Mouse (Mus musculus) limb, embryonic 14.5 days (tissue): ENCODE data around the gene L1cam. TPM values are rescaled to one million over a fixed set of nuclear protein-coding genes. Genes with fewer than 3 reads are reported as not detected.
A peak's percentile ranks its signal among the peaks of the same experiment; 100 is the strongest.

ENCODE experiments used
- ATAC-seq: fragments of 200-750 bp; cut with Nextera tagmentation; 2 replicates; pipeline ENCODE4 v1.8.0; 2017; ENCODE audit warnings: low read depth, moderate number of reproducible peaks, moderate TSS enrichment; ENCODE audit not compliant: low FRiP score
- DNase-seq: peaks from one replicate; pipeline ENCODE4 v3.0.0-alpha.2; 2015; ENCODE audit warnings: low spot score
- H3K27ac ChIP-seq: fragments of 300-500 bp; sonication (generic); replicated peaks from 2 replicates; pipeline ENCODE4 v1.5.1; 2014; ENCODE audit warnings: low read depth, mild to moderate bottlenecking, low read length, moderate library complexity, mixed read lengths
- H3K27me3 ChIP-seq: fragments of 300-500 bp; sonication (generic); 2 replicates; pipeline ENCODE4 v1.6.1; 2014; ENCODE audit warnings: low read length, mixed read lengths; ENCODE audit not compliant: control insufficient read depth, insufficient read depth
- H3K36me3 ChIP-seq: fragments of 300-500 bp; sonication (generic); 2 replicates; pipeline ENCODE4 v1.6.1; 2014; ENCODE audit warnings: mild to moderate bottlenecking, low read length, moderate library complexity, mixed read lengths; ENCODE audit not compliant: control insufficient read depth, insufficient read depth
- H3K4me1 ChIP-seq: fragments of 300-500 bp; sonication (generic); 2 replicates; pipeline ENCODE4 v1.6.1; 2014; ENCODE audit warnings: antibody characterized with exemption, low read length, mixed read lengths; ENCODE audit not compliant: control insufficient read depth, insufficient read depth
- H3K4me2 ChIP-seq: fragments of 300-500 bp; sonication (generic); replicated peaks from 2 replicates; pipeline ENCODE4 v1.6.1; 2014; ENCODE audit warnings: low read depth, mild to moderate bottlenecking, low read length, moderate library complexity; ENCODE audit not compliant: severe bottlenecking
- H3K4me3 ChIP-seq: fragments of 300-500 bp; sonication (generic); replicated peaks from 2 replicates; pipeline ENCODE4 v1.5.1; 2014; ENCODE audit warnings: low read length
- H3K9ac ChIP-seq: fragments of 300-500 bp; sonication (generic); 2 replicates; pipeline ENCODE4 v1.6.1; 2014; ENCODE audit warnings: mild to moderate bottlenecking, low read depth, low read length, moderate library complexity; ENCODE audit not compliant: severe bottlenecking
- H3K9me3 ChIP-seq: fragments of 300-500 bp; sonication (generic); 2 replicates; pipeline ENCODE4 v1.6.1; 2016; ENCODE audit warnings: low read length; ENCODE audit not compliant: control insufficient read depth
- POLR2A ChIP-seq: fragments of 200-500 bp; IDR thresholded peaks from 2 replicates; pipeline ENCODE4 v1.8.0; 2012; ENCODE audit warnings: inconsistent platforms, mild to moderate bottlenecking, moderate library complexity, borderline replicate concordance; ENCODE audit not compliant: insufficient read depth, insufficient read length; ENCODE audit errors: extremely low read depth
- WGBS: fragments of 180-500 bp; shearing (Covaris S2); extraction: QIAGEN DNeasy Blood & Tissue Kit; methylation state at CpG from one replicate; pipeline ENCODE4 v1.1.7; 2014; 5-methylcytosine and 5-hydroxymethylcytosine counted together
- polyA plus RNA-seq, 2 experiments: library from polyadenylated mRNA; depleted of rRNA in 1 of 2; stranded (reverse) in 1 of 2; unstranded in 1 of 2; fragments of >200 nt; fragmentation: Nextera tagmentation in 1 of 2; extraction: Ambion mirVana in 1 of 2; gene quantifications; 2 replicates each; pipeline versions ENCODE4 v1.2.1 to v1.2.3; 2012 to 2014

The L1cam gene
- polyA plus RNA-seq, 2 experiments = 4.6 to 7.8 TPM

DNA sequence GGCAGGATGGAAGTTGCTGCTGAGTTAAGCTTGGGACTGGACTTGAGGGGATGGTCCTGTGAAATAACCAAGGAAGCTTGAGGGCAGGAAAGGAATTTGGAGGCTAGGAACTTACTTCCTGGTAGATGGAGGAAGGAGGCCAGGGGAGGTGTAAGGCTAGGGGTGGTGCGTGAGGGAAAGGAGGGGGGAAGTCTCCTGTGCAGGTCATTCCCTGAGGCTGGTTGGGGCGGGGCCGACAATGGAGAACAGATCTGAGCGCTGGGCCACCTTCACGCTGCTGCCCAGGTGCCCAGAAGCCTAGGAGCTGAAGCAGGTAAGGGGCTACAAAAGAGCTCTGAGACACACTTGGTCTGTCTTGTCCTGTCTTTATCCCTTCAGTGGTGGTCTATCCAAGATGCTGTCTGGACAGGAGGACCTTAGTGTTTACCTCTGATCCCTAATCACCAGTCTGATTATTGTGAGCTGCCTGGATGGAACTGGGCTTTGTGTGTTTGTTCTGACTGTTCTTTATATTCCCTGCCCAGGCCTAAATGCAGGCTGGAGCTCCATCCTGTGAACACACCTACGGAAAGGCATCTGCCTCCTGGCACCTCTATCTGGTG is 4.3 kb downstream of the L1cam start, which contains the start of gene Avpr2:
Avpr2 (plus strand) TSS at position 552 of the 602 bp plus-strand sequence.
- Histone ChIP-seq H3K9me3 (no peaks in the 10 kb centered on the region), H3K4me3 (no peak within 1 kb of the TSS), H3K27me3 (no peaks in the 10 kb centered on the region), H3K4me1 (no peaks in the 10 kb centered on the region), H3K4me2 (no peak within 1 kb of the TSS), H3K27ac (no peak within 1 kb of the TSS), H3K9ac (no peak within 1 kb of the TSS), H3K36me3 (no peaks in the 10 kb centered on the region)
- 72% methylated on average over 6 of the region's 6 CpGs for WGBS
- no peak for TF ChIP-seq POLR2A
- no peak for DNase-seq
- no peak for ATAC-seq

DNA sequence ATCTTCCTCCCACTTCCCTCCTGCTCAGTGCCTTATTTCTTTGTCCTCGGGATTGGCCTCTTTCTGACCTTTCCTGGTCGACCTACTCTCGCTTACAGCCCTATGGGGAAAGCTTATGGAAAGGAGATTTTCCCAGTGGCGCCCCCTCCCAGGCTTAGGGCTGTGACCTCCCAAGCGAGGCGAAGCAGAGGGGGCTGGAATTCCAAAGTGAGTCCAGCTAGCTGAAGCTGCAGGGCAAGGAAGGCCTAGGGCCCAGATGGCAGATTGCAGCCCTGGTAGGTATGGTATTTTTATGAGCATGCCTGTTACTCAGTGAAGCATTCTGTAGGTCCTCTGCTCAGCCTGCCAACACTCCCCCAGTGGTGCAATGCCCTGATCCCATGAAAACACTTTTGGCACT is 14.4 kb downstream of the L1cam start:
- Histone ChIP-seq H3K27me3 (peaks cover 9% of the 10 kb centered on the region; the same call in 1 of the 2 replicates), H3K27ac (no peak overlapping the region), H3K4me2 (peak overlapping the region; percentile 70; the same call in 1 of the 2 replicates), H3K9ac (no peak overlapping the region), H3K4me1 (peaks cover 2% of the 10 kb centered on the region; the same call in 1 of the 2 replicates), H3K9me3 (no peaks in the 10 kb centered on the region), H3K4me3 (no peak overlapping the region), H3K36me3 (no peaks in the 10 kb centered on the region)
- no peak for DNase-seq
- 28% methylated on average over 6 of the region's 6 CpGs for WGBS
- no peak for TF ChIP-seq POLR2A
- ATAC-seq = no peak

DNA sequence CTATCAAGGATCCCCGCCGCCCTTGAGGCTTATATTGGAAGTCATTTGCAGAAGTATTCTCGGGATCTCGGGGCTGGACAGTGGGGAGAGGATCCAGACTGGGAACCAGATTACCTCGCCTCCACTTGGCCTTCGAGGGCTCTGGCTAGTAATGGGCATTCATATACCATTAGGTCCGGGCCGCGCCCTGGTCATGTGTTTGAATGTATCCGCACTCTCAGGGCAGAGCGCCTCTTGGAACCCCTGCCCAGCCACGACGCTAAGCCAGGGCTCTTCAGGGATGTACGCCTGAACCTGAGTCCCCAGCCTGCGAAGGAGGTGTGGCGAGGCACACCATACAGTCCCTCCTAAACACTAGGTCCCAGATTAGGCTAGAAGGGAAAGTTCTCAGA is 14.9 kb downstream of the L1cam start:
- 0 out of 2 replicates have a peak overlapping the region, but pooled peaks have one; percentile 40 for H3K9ac ChIP-seq
- H3K27me3 ChIP-seq = peaks cover 9% of the 10 kb centered on the region; the same call in 1 of the 2 replicates
- 23% methylated on average over 15 of the region's 16 CpGs for WGBS
- H3K4me3 ChIP-seq = peak overlapping the region; percentile 38
- ATAC-seq (no peak), DNase-seq (no peak)
- H3K4me1 ChIP-seq = peaks cover 2% of the 10 kb centered on the region; the same call in 1 of the 2 replicates
- H3K4me2 ChIP-seq = peak overlapping the region; percentile 70
- no peaks in the 10 kb centered on the region for H3K36me3 ChIP-seq
- no peak for TF ChIP-seq POLR2A
- no peak overlapping the region for H3K27ac ChIP-seq
- H3K9me3 ChIP-seq = no peaks in the 10 kb centered on the region

DNA sequence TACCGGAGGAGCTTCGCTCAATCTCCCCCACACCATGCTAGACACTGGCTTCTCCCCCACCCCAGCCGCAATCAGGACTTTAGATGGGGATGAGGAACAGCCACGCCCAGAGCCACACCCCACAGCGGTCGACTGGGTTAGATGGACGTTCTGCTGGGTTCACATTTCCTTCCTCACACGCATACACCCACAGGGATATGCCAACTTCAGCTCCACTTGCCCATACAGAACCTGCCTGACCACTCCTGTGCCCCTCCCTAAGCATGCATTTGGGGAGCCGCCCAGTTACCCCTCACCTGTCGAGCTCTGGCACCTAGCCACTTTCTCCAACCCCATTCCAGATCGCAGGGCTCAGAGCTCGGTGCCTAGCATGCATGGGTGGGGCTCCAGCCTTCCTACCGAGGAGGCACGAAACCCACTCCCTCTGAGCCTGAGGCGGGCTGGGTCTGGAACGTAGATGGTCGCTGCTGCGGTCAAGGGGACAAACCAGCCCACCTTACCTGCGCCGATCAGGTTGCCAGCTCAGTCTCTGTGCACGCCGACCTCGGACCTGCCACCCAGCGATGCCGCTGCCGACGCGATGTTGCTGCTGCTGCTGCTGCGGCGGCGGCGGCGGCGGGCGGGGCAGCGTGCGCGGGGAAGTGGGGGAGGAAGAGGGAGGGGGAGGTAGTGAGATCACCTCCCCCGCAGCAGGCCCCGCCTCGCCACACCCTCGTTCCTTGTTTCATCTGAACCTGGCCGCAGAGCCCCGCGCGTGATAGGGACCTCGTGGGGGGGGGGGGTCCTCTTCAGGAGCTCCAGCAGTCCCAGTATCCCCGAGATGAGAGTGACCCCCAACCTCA is 15.5 kb downstream of the L1cam start:
- peak overlapping the region; percentile 70 for H3K4me2 ChIP-seq
- H3K9ac ChIP-seq = peak overlapping the region; percentile 40; the same call in 1 of the 2 replicates
- TF ChIP-seq POLR2A = no peak
- DNase-seq = peak; percentile 5
- H3K36me3 ChIP-seq = no peaks in the 10 kb centered on the region
- no peaks in the 10 kb centered on the region for H3K9me3 ChIP-seq
- H3K4me3 ChIP-seq = peak overlapping the region; percentile 38
- no peak overlapping the region for H3K27ac ChIP-seq
- peaks cover 2% of the 10 kb centered on the region; the same call in 1 of the 2 replicates for H3K4me1 ChIP-seq
- WGBS = 23% methylated on average over 35 of the region's 48 CpGs
- ATAC-seq = no peak
- peaks cover 9% of the 10 kb centered on the region; the same call in 1 of the 2 replicates for H3K27me3 ChIP-seq

DNA sequence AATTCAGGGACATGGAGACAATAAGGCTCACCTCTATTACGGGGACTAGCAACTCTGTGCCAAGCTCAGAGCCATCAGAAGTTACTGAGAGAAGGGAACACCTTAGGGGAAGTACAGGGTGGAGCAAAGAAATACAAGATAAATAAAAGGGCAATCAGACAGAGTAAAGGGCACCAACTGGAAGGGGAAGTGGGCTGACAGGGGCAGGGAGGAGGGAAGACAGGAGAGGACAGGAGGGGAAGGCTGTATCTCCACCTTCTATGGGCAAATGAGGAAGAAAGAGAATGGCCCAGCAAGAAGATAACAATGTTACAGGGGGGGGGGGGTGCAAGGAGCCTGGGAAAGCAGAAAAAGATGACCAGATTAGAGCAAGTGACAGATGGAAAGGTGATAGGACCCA is 18.9 kb downstream of the L1cam start:
- Histone ChIP-seq H3K4me1 (peaks cover 2% of the 10 kb centered on the region; the same call in 1 of the 2 replicates), H3K9ac (no peak overlapping the region), H3K9me3 (no peaks in the 10 kb centered on the region), H3K36me3 (no peaks in the 10 kb centered on the region), H3K27me3 (peaks cover 9% of the 10 kb centered on the region; the same call in 1 of the 2 replicates), H3K4me2 (no peak overlapping the region), H3K4me3 (no peak overlapping the region), H3K27ac (no peak overlapping the region)
- 75% methylated on average over 1 of the region's 1 CpGs for WGBS
- ATAC-seq (no peak), DNase-seq (no peak)
- no peak for TF ChIP-seq POLR2A
